Mouse (Mus musculus) myocyte (in vitro differentiated cells): ENCODE results near the gene C8b.

Source experiments
- POLR2A ChIP-seq: IDR thresholded peaks from one replicate; pipeline ENCODE4 v1.6.1; 2011; ENCODE audit warnings: low read depth, mild to moderate bottlenecking, control low read depth, moderate library complexity; ENCODE audit not compliant: insufficient read length
- TCF12 ChIP-seq: IDR thresholded peaks from one replicate; pipeline ENCODE4 v1.6.1; 2011; ENCODE audit warnings: mild to moderate bottlenecking, control low read depth; ENCODE audit not compliant: poor library complexity, insufficient read depth, severe bottlenecking

DNA sequence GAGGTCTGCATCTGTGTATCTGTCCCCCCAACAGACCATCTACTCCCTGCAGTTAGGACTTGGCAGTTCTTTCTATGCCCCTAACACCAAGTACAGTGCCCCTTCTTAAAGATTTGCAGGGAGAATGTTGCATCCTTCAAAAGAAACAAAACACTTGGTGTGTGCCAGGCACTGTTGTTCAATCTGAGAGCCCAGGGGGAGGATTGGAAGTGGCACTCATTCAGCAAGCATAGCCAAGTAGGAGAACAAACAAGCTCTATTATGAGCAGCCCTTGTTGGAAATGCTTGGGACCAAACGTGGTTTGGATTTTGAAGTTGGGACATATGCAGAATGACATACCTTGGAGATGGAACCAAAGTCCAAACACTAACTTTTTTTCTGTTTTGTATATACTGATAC lies 49.6 kb upstream of the C8b start:
- TF ChIP-seq POLR2A (no peak), TCF12 (no peak)
